Comparison of ENCODE assay signal across 8 mouse cellular contexts in genomic region chr3:95310968-95311882, GRCm38 (mm10). TPM values are rescaled to one million over a fixed set of nuclear protein-coding genes. Genes with fewer than 3 reads are reported as not detected.
DNase-seq lines count a peak whose midpoint lies in the region; ATAC-seq and TF ChIP-seq lines count a peak whose summit lies in the region.

No protein-coding gene starts in this region.

- DNase-seq in heart, adult 11 months: peak; percentile 94
- DNase-seq in G1E (ENCODE audit: low spot score): peak; percentile 54
- peak; percentile 71 for DNase-seq in cerebellum, adult 11-12 months
- DNase-seq in gastrocnemius, adult 8-10 months (ENCODE audit: low spot score in 2 of 2): peak; percentile 52 to 59
- DNase-seq in layer of hippocampus, postnatal 25 days (ENCODE audit: extremely low spot score in 1 of 2, low spot score in 1 of 2): peak; percentile 31 to 59
- DNase-seq in spleen, postnatal 10 days (ENCODE audit: low spot score in 2 of 2): peak; percentile 64 to 74

- H3K27me3 ChIP-seq in heart, embryonic 12.5 days (replicated peaks): no peaks in the 10 kb centered on the region
- no peaks in the 10 kb centered on the region for H3K27me3 ChIP-seq in G1E (ENCODE audit: insufficient read depth, low read length)

- no peaks in the 10 kb centered on the region for H3K9me3 ChIP-seq in heart, embryonic 12.5 days (replicated peaks)
- no peaks in the 10 kb centered on the region for H3K9me3 ChIP-seq in G1E (replicated peaks)

- H3K4me2 ChIP-seq in heart, embryonic 12.5 days: no peak overlapping the region

- H3K27ac ChIP-seq in heart, embryonic 12.5 days (ENCODE audit: poor library complexity, severe bottlenecking): no peak overlapping the region
- H3K27ac ChIP-seq in macrophage: peak overlapping the region; percentile 94

- H3K79me2 ChIP-seq in macrophage (ENCODE audit: inconsistent target): peaks cover 24% of the 10 kb centered on the region

- peak; percentile 62 for TF ChIP-seq CTCF in G1E (IDR thresholded peaks at IDR 0.05; ENCODE audit: low read depth, low read length)

- no peak for ATAC-seq in heart, embryonic 12.5 days (ENCODE audit: insufficient number of reproducible peaks, low FRiP score)
- peak; percentile 22 for ATAC-seq in G1E (ENCODE audit: extremely low read depth, insufficient number of reproducible peaks, low FRiP score, poor library complexity, severe bottlenecking)

- peaks cover 21% of the 10 kb centered on the region for H3K4me1 ChIP-seq in heart, embryonic 12.5 days (replicated peaks)
- H3K4me1 ChIP-seq in G1E (ENCODE audit: insufficient read depth, low read depth, low read length): peaks cover 57% of the 10 kb centered on the region

- no peaks in the 10 kb centered on the region for H3K36me3 ChIP-seq in heart, embryonic 12.5 days
- H3K36me3 ChIP-seq in G1E (replicated peaks) (peaks cover 33% of the 10 kb centered on the region), macrophage (ENCODE audit: inconsistent target) (peaks cover 7% of the 10 kb centered on the region; the same call in 1 of the 2 replicates)

- WGBS in heart, embryonic 12.5 days: 62% methylated on average over 9 of the region's 9 CpGs
- 44% methylated on average over 9 of the region's 9 CpGs for WGBS in macrophage (ENCODE audit: missing documents)

- H3K4me3 ChIP-seq in heart, embryonic 12.5 days: no peak overlapping the region
- peak overlapping the region; percentile 8; the same call in 1 of the 2 replicates for H3K4me3 ChIP-seq in G1E (ENCODE audit: low read depth, low read length)
- H3K4me3 ChIP-seq in macrophage (ENCODE audit: inconsistent target): no peak overlapping the region

- no peak overlapping the region for H3K9ac ChIP-seq in heart, embryonic 12.5 days

RNA-seq across cellular contexts. Expression of gene Cers2, which starts 3.4 kb away (rescaled TPM):
- polyA plus RNA-seq in heart, embryonic 12.5 days (2016; fragmentation: Nextera tagmentation; extraction: Ambion mirVana): 136 and 137 TPM in 2 replicates
- total RNA-seq in G1E (2014; fragmentation: Nextera tagmentation) (284 and 285 TPM in 2 replicates), G1E (2017) (197 and 249 TPM in 2 replicates)
- polyA plus RNA-seq in G1E (2012) (459 and 654 TPM in 2 replicates), macrophage (2018) (216 to 338 TPM (median 252 TPM) in 3 replicates)
- total RNA-seq in gastrocnemius, adult 8-10 months (2022): 10 to 100 TPM; 13.1 to 16.7 (median 15.3) TPM
- 10 to 100 TPM; 71.2 to 73.9 TPM for total RNA-seq in layer of hippocampus, postnatal 25 days (2021)
- 100 to 1,000 TPM; 122 to 397 (median 242) TPM for total RNA-seq in macrophage (2018; cell fraction: chromatin; rRNA removed)
- 100 to 1,000 TPM; 159 to 231 (median 184) TPM for total RNA-seq in macrophage (2018; cell fraction: cytosol; rRNA removed)
- 100 to 1,000 TPM; 133 to 373 (median 198) TPM for total RNA-seq in macrophage (2018; cell fraction: nucleus; rRNA removed)

RNA-seq across cellular contexts. Expression of gene Anxa9, which starts 4.2 kb away (rescaled TPM):
- polyA plus RNA-seq in heart, embryonic 12.5 days (2016; fragmentation: Nextera tagmentation; extraction: Ambion mirVana): 1.2 and 1.7 TPM in 2 replicates
- total RNA-seq in G1E (2014; fragmentation: Nextera tagmentation): 15.2 and 29.8 TPM in 2 replicates
- total RNA-seq in G1E (2017): 9.4 and 10.3 TPM in 2 replicates
- 1.1 and 1.4 TPM in 2 replicates for polyA plus RNA-seq in G1E (2012)
- total RNA-seq in gastrocnemius, adult 8-10 months (2022): not detected
- 1 to 10 TPM in 1 of 2 experiments, under 1 TPM in 1; 0.47 to 1.2 TPM for total RNA-seq in layer of hippocampus, postnatal 25 days (2021)
- 10 to 100 TPM in 25 of 26 experiments, 1 to 10 TPM in 1; 7.9 to 57.8 (median 37.8) TPM for total RNA-seq in macrophage (2018; cell fraction: chromatin; rRNA removed)
- 1 to 10 TPM; 2.9 to 6.7 (median 4.4) TPM for total RNA-seq in macrophage (2018; cell fraction: cytosol; rRNA removed)
- total RNA-seq in macrophage (2018; cell fraction: nucleus; rRNA removed): 10 to 100 TPM in 23 of 26 experiments, 1 to 10 TPM in 3; 6.4 to 43.8 (median 23.7) TPM
- polyA plus RNA-seq in macrophage (2018): 4.7 to 5.1 TPM (median 4.8 TPM) in 3 replicates

RNA-seq across cellular contexts. Expression of gene Prune1, which starts 29.3 kb away (rescaled TPM):
- polyA plus RNA-seq in heart, embryonic 12.5 days (2016; fragmentation: Nextera tagmentation; extraction: Ambion mirVana): 29.5 and 31.7 TPM in 2 replicates
- total RNA-seq in G1E (2014; fragmentation: Nextera tagmentation) (32.3 and 33.5 TPM in 2 replicates), G1E (2017) (14.7 and 15.1 TPM in 2 replicates)
- polyA plus RNA-seq in G1E (2012) (3.8 and 4.8 TPM in 2 replicates), macrophage (2018) (16.7 to 27.9 TPM (median 19.2 TPM) in 3 replicates)
- total RNA-seq in gastrocnemius, adult 8-10 months (2022): 10 to 100 TPM; 47.7 to 58.8 (median 53.5) TPM
- 10 to 100 TPM; 20.6 to 22.6 TPM for total RNA-seq in layer of hippocampus, postnatal 25 days (2021)
- 10 to 100 TPM in 13 of 26 experiments, 1 to 10 TPM in 13; 2.4 to 36.5 (median 11.0) TPM for total RNA-seq in macrophage (2018; cell fraction: chromatin; rRNA removed)
- total RNA-seq in macrophage (2018; cell fraction: cytosol; rRNA removed): 10 to 100 TPM in 21 of 26 experiments, 1 to 10 TPM in 5; 8.0 to 27.4 (median 13.0) TPM
- total RNA-seq in macrophage (2018; cell fraction: nucleus; rRNA removed): 10 to 100 TPM in 16 of 26 experiments, 1 to 10 TPM in 10; 4.2 to 29.9 (median 11.3) TPM

RNA-seq across cellular contexts. Expression of gene Mindy1, which starts 30.1 kb away (rescaled TPM):
- polyA plus RNA-seq in heart, embryonic 12.5 days (2016; fragmentation: Nextera tagmentation; extraction: Ambion mirVana): 26.9 and 29.7 TPM in 2 replicates
- 49.1 and 49.7 TPM in 2 replicates for total RNA-seq in G1E (2014; fragmentation: Nextera tagmentation)
- 31.4 and 36.0 TPM in 2 replicates for total RNA-seq in G1E (2017)
- 77.5 and 97.0 TPM in 2 replicates for polyA plus RNA-seq in G1E (2012)
- total RNA-seq in gastrocnemius, adult 8-10 months (2022): 10 to 100 TPM; 25.4 to 29.7 (median 27.8) TPM
- 10 to 100 TPM; 21.5 to 24.2 TPM for total RNA-seq in layer of hippocampus, postnatal 25 days (2021)
- total RNA-seq in macrophage (2018; cell fraction: chromatin; rRNA removed): 100 to 1,000 TPM in 11 of 26 experiments, 10 to 100 TPM in 15; 23.9 to 384 (median 82.5) TPM
- total RNA-seq in macrophage (2018; cell fraction: cytosol; rRNA removed): 100 to 1,000 TPM in 10 of 26 experiments, 10 to 100 TPM in 16; 32.1 to 137 (median 68.6) TPM
- total RNA-seq in macrophage (2018; cell fraction: nucleus; rRNA removed): 100 to 1,000 TPM in 5 of 26 experiments, 10 to 100 TPM in 21; 27.8 to 201 (median 64.5) TPM
- polyA plus RNA-seq in macrophage (2018): 99.7 to 130 TPM (median 126 TPM) in 3 replicates

RNA-seq across cellular contexts. Expression of gene Setdb1, which starts 45.8 kb away (rescaled TPM):
- 29.7 and 30.9 TPM in 2 replicates for polyA plus RNA-seq in heart, embryonic 12.5 days (2016; fragmentation: Nextera tagmentation; extraction: Ambion mirVana)
- total RNA-seq in G1E (2014; fragmentation: Nextera tagmentation) (157 and 159 TPM in 2 replicates), G1E (2017) (120 and 128 TPM in 2 replicates)
- polyA plus RNA-seq in G1E (2012) (66.1 and 72.8 TPM in 2 replicates), macrophage (2018) (27.7 to 32.3 TPM (median 28.3 TPM) in 3 replicates)
- 10 to 100 TPM in 2 of 4 experiments, 1 to 10 TPM in 2; 8.4 to 10.7 (median 10.1) TPM for total RNA-seq in gastrocnemius, adult 8-10 months (2022)
- 10 to 100 TPM; 34.3 to 39.4 TPM for total RNA-seq in layer of hippocampus, postnatal 25 days (2021)
- total RNA-seq in macrophage (2018; cell fraction: chromatin; rRNA removed): 100 to 1,000 TPM in 11 of 26 experiments, 10 to 100 TPM in 15; 18.0 to 131 (median 85.8) TPM
- total RNA-seq in macrophage (2018; cell fraction: cytosol; rRNA removed): 10 to 100 TPM; 11.6 to 35.6 (median 28.8) TPM
- total RNA-seq in macrophage (2018; cell fraction: nucleus; rRNA removed): 100 to 1,000 TPM in 4 of 26 experiments, 10 to 100 TPM in 22; 21.2 to 124 (median 60.0) TPM

Comparison
In these comparisons a context has a peak if more than half of its experiments do, and no peak if none do; other contexts are left out.
1. RNA of gene Cers2, which starts 3.4 kb away (total RNA-seq): 197 to 285 TPM in G1E and 71.2 to 73.9 TPM in layer of hippocampus, postnatal 25 days; 13.1 to 16.7 TPM in gastrocnemius, adult 8-10 months; every median in the first group is over 4 times any median in the second.
2. RNA of gene Anxa9, which starts 4.2 kb away (total RNA-seq): 9.4 to 29.8 TPM in G1E; 0.47 to 1.2 TPM in layer of hippocampus, postnatal 25 days and not detected in gastrocnemius, adult 8-10 months; every median in the first group is over 4 times any median in the second.
3. Peak in every context shown above with its lines, with median percentiles within 50 percentile points of each other: DNase-seq.